Mouse (Mus musculus) liver, postnatal 0 days (tissue): ENCODE measurements at regions not wholly inside any gene's neighbourhood (a gene's known extent, or its start where the extent isn't known, plus 50 kb on each side); places are given as distances from the start of the nearest gene placed in this dataset.

ENCODE experiments used
- ATAC-seq: fragments of 200-750 bp; cut with Nextera tagmentation; 2 replicates; pipeline ENCODE4 v1.8.0; 2017; ENCODE audit warnings: mild to moderate bottlenecking, moderate library complexity
- DNase-seq: peaks from one replicate; pipeline ENCODE4 v3.0.0-alpha.2; 2016
- H3K27ac ChIP-seq: fragments of 300-500 bp; sonication (generic); 2 replicates; pipeline ENCODE4 v1.5.1; 2014; ENCODE audit warnings: antibody characterized with exemption, moderate library complexity, mild to moderate bottlenecking, low read depth
- H3K27me3 ChIP-seq: fragments of 300-500 bp; sonication (generic); 2 replicates; pipeline ENCODE4 v1.6.1; 2014; ENCODE audit warnings: low read length, control low read depth, mixed read lengths; ENCODE audit not compliant: insufficient read depth
- H3K36me3 ChIP-seq: fragments of 300-500 bp; sonication (generic); replicated peaks from 2 replicates; pipeline ENCODE4 v1.6.1; 2014; ENCODE audit warnings: mild to moderate bottlenecking, control low read depth, low read length, moderate library complexity, mixed read lengths; ENCODE audit not compliant: insufficient read depth
- H3K4me1 ChIP-seq: fragments of 300-500 bp; sonication (generic); 2 replicates; pipeline ENCODE4 v1.6.1; 2014; ENCODE audit warnings: antibody characterized with exemption, mild to moderate bottlenecking, control low read depth; ENCODE audit not compliant: insufficient read depth
- H3K4me2 ChIP-seq: fragments of 300-500 bp; sonication (generic); 2 replicates; pipeline ENCODE4 v1.6.1; 2014; ENCODE audit warnings: low read depth, mild to moderate bottlenecking, low read length, moderate library complexity, mixed read lengths
- H3K4me3 ChIP-seq: fragments of 300-500 bp; sonication (generic); 2 replicates; pipeline ENCODE4 v1.5.1; 2014; ENCODE audit warnings: low read depth, low read length
- H3K9ac ChIP-seq: fragments of 300-500 bp; sonication (generic); replicated peaks from 2 replicates; pipeline ENCODE4 v1.6.1; 2014; ENCODE audit warnings: mild to moderate bottlenecking, moderate library complexity
- H3K9me3 ChIP-seq: fragments of 300-500 bp; sonication (generic); 2 replicates; pipeline ENCODE4 v1.6.1; 2016; ENCODE audit warnings: mild to moderate bottlenecking, control low read depth, low read length, mixed read lengths
- CTCF ChIP-seq: sonication (generic); IDR thresholded peaks from 2 replicates; pipeline ENCODE4 v1.5.1; 2016; ENCODE audit warnings: antibody characterized with exemption, low read depth
- EP300 ChIP-seq: IDR thresholded peaks from 2 replicates; pipeline ENCODE4 v1.6.1; 2016; ENCODE audit warnings: antibody characterized with exemption, low read depth, mild to moderate bottlenecking
- WGBS: fragments of 180-500 bp; shearing (Covaris S2); extraction: QIAGEN DNeasy Blood & Tissue Kit; methylation state at CpG from one replicate; pipeline ENCODE4 v1.1.7; 2014; ENCODE audit not compliant: insufficient replicate concordance; 5-methylcytosine and 5-hydroxymethylcytosine counted together

DNA sequence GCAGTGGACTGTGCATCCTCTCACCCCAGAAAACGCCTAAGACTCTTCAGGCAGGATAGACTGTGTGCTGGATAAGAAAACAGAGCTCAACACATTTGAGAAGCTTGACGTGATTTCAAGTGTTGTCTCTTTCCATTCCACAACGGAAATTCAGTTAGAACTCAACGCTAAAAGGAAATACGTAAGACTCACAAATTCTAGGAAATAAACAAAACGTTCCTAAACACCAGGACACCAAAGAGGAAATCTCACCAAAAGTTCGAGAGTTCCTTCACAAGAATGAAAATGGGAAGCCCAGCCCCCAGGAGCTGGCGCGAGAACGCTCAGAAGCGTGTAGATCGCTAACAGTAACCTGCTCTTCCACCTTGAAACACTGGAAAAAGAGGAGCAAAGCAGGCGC, 72.7 kb upstream of the A530016L24Rik start:
- no peaks in the 10 kb centered on the region for H3K4me1 ChIP-seq
- H3K9me3 ChIP-seq: no peaks in the 10 kb centered on the region
- H3K4me2 ChIP-seq: no peak overlapping the region
- WGBS: 66% methylated on average over 13 of the region's 13 CpGs
- ATAC-seq (no peak), DNase-seq (no peak)
- H3K36me3 ChIP-seq: no peaks in the 10 kb centered on the region
- H3K9ac ChIP-seq: no peak overlapping the region
- no peak overlapping the region for H3K4me3 ChIP-seq
- TF ChIP-seq EP300: no peak
- no peak for TF ChIP-seq CTCF
- no peaks in the 10 kb centered on the region for H3K27me3 ChIP-seq
- no peak overlapping the region for H3K27ac ChIP-seq

DNA sequence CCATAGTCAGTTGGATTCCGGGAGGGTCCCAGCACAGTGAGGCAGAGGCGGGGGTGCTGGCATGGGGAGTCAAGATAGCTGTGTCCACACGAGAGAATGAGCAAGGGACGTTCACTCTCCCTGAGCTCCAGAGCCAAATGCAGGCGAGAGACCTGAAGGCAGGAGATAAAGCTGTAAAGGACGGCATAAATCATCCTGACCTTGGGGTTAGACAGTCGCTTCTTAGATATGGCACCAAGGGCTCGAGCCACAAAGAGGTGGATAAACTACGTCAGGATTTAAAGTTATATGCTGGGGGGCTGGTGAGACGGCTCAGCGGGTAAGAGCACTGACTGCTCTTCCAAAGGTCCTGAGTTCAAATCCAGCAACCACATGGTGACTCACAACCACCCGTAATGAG, 70.6 kb upstream of the A530016L24Rik start:
- TF ChIP-seq CTCF: no peak
- H3K4me3 ChIP-seq: no peak overlapping the region
- ATAC-seq (no peak), DNase-seq (no peak)
- H3K4me2 ChIP-seq: no peak overlapping the region
- 50% methylated on average over 12 of the region's 12 CpGs for WGBS
- no peak overlapping the region for H3K9ac ChIP-seq
- H3K27me3 ChIP-seq: no peaks in the 10 kb centered on the region
- H3K9me3 ChIP-seq: no peaks in the 10 kb centered on the region
- no peaks in the 10 kb centered on the region for H3K4me1 ChIP-seq
- no peaks in the 10 kb centered on the region for H3K36me3 ChIP-seq
- H3K27ac ChIP-seq: no peak overlapping the region

DNA sequence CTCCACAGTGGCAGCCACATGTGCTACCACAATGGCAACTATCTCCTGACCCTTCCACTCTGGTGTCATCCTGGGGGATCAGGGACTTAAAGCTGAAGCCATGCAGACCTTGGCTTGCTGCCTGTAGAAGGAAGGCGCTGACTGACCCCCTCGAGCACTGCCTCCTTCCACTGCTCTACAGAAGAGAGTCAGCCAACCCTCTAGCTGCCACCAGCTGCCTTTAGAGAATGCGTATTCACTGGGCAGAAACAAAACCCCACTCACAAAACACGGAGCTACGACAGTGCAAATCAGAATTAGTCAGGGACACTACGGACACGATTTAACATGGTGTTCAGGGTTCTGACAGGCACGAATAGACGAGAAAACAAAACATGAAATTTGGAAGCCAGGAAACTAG, 67.1 kb upstream of the A530016L24Rik start:
- Histone ChIP-seq H3K9ac (no peak overlapping the region), H3K9me3 (no peaks in the 10 kb centered on the region), H3K27ac (no peak overlapping the region), H3K36me3 (no peaks in the 10 kb centered on the region), H3K4me1 (no peaks in the 10 kb centered on the region), H3K27me3 (no peaks in the 10 kb centered on the region), H3K4me2 (no peak overlapping the region), H3K4me3 (no peak overlapping the region)
- TF ChIP-seq EP300 (no peak), CTCF (no peak)
- WGBS: 80% methylated on average over 9 of the region's 9 CpGs
- ATAC-seq (no peak), DNase-seq (no peak)

DNA sequence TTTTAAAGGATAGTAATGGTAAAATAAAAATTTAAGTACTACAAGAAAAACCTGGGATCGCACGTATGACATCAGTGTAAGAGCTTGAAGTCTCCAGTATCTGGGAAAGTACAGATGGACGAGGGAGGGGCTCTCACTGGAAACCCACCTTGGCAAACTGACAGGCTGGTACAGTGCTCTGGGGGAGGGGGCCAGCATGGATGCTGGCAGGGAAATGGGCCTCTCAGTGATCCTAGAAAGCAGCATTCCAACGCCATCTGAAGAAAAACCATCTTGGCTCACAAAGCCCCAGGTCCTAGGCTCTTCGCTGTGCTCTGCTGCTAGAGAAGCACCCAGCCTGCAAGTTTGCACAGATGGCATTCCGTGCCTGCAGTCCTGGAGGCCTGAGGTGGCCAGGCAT, 65.1 kb upstream of the A530016L24Rik start:
- H3K9ac ChIP-seq: no peak overlapping the region
- no peak overlapping the region for H3K27ac ChIP-seq
- H3K36me3 ChIP-seq: no peaks in the 10 kb centered on the region
- H3K4me3 ChIP-seq: no peak overlapping the region
- DNase-seq (no peak), ATAC-seq (no peak)
- no peak overlapping the region for H3K4me2 ChIP-seq
- H3K9me3 ChIP-seq: no peaks in the 10 kb centered on the region
- no peaks in the 10 kb centered on the region for H3K27me3 ChIP-seq
- 76% methylated on average over 6 of the region's 6 CpGs for WGBS
- TF ChIP-seq EP300 (no peak), CTCF (no peak)
- no peaks in the 10 kb centered on the region for H3K4me1 ChIP-seq

DNA sequence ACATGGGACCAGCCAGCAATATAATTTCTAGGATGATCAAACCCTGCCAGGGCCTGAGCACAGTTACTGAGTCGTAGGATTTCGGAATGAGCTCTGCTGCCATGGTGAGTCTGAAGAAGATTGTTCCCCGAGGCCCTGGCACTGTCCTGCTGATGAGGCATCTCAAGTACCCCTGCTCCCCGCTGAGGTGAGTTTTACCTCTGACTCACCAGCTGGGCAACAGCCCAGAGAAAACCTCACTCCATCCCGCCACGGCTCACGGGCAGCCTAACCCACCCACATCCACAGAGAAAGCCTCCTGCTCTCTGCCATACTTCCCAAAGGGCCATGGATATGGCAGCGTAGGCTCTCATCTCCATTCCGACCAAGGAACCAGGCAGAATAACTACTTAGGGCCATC, 62.6 kb upstream of the A530016L24Rik start:
- no peak for DNase-seq

GRCm38 (mm10) chr12:112430104-112430846, 59.0 kb upstream of the A530016L24Rik start:
- Histone ChIP-seq H3K9me3 (no peaks in the 10 kb centered on the region), H3K9ac (no peak overlapping the region), H3K4me3 (no peak overlapping the region), H3K4me2 (no peak overlapping the region), H3K36me3 (no peaks in the 10 kb centered on the region), H3K27ac (no peak overlapping the region), H3K4me1 (no peaks in the 10 kb centered on the region), H3K27me3 (no peaks in the 10 kb centered on the region)
- TF ChIP-seq EP300 (no peak), CTCF (no peak)
- ATAC-seq (no peak), DNase-seq (no peak)
- 74% methylated on average over 22 of the region's 22 CpGs for WGBS

More for the DNA sequence above, 62.6 kb upstream of the A530016L24Rik start:
- Histone ChIP-seq H3K36me3 (no peaks in the 10 kb centered on the region), H3K4me3 (no peak overlapping the region), H3K27ac (no peak overlapping the region), H3K9me3 (no peaks in the 10 kb centered on the region), H3K27me3 (no peaks in the 10 kb centered on the region), H3K4me1 (no peaks in the 10 kb centered on the region), H3K4me2 (no peak overlapping the region), H3K9ac (no peak overlapping the region)
- TF ChIP-seq CTCF (no peak), EP300 (no peak)
- ATAC-seq: no peak
- 77% methylated on average over 9 of the region's 9 CpGs for WGBS

GRCm38 (mm10) chr12:112433315-112433714, 55.9 kb upstream of the A530016L24Rik start:
- Histone ChIP-seq H3K36me3 (no peaks in the 10 kb centered on the region), H3K9ac (no peak overlapping the region), H3K4me3 (no peak overlapping the region), H3K9me3 (no peaks in the 10 kb centered on the region), H3K27ac (no peak overlapping the region), H3K27me3 (no peaks in the 10 kb centered on the region), H3K4me1 (no peaks in the 10 kb centered on the region), H3K4me2 (no peak overlapping the region)
- no peak for DNase-seq
- WGBS: 53% methylated on average over 12 of the region's 12 CpGs
- ATAC-seq: no peak
- no peak for TF ChIP-seq EP300
- no peak for TF ChIP-seq CTCF
